Mouse (Mus musculus): ENCODE results near the gene Vps37c. TPM values are rescaled to one million over a fixed set of nuclear protein-coding genes. Genes with fewer than 3 reads are reported as not detected.

Vps37c gene
- polyA plus RNA-seq, 1 experiment from 2014 or later: 23.1 TPM

- no peak overlapping the region for H3K4me3 ChIP-seq (ENCODE audit: low read depth, low read length)
- no peak overlapping the region for H3K27ac ChIP-seq (ENCODE audit: low read depth, low read length)
- H3K4me1 ChIP-seq (ENCODE audit: control insufficient read depth, insufficient read depth, low read length): peaks cover 13% of the 10 kb centered on the region
- peaks cover 27% of the 10 kb centered on the region for H3K36me3 ChIP-seq (ENCODE audit: control insufficient read depth, insufficient read depth, low read length)
- WGBS: 97% methylated on average over 1 of the region's 1 CpGs
- ATAC-seq (ENCODE audit: low read depth): no peak
- no peak overlapping the region for H3K9ac ChIP-seq (replicated peaks; ENCODE audit: low read depth, low read length)
- no peaks in the 10 kb centered on the region for H3K27me3 ChIP-seq (ENCODE audit: control insufficient read depth, insufficient read depth, low read length)
- no peak overlapping the region for H3K4me2 ChIP-seq (ENCODE audit: low read depth, low read length)
- H3K9me3 ChIP-seq (ENCODE audit: control insufficient read depth, low read length): no peaks in the 10 kb centered on the region
These were observed 19.3 kb downstream of the Vps37c start for GRCm38 (mm10) chr19:10707881-10708280.

GRCm38 (mm10) chr19:10708900-10709299 is 20.4 kb downstream of the Vps37c start:
- H3K9ac ChIP-seq (replicated peaks; ENCODE audit: low read depth, low read length): no peak overlapping the region
- peaks cover 13% of the 10 kb centered on the region for H3K4me1 ChIP-seq (ENCODE audit: control insufficient read depth, insufficient read depth, low read length)
- H3K27me3 ChIP-seq (ENCODE audit: control insufficient read depth, insufficient read depth, low read length): no peaks in the 10 kb centered on the region
- H3K4me3 ChIP-seq (ENCODE audit: low read depth, low read length): no peak overlapping the region
- peaks cover 34% of the 10 kb centered on the region for H3K36me3 ChIP-seq (ENCODE audit: control insufficient read depth, insufficient read depth, low read length)
- ATAC-seq (ENCODE audit: low read depth): no peak
- H3K4me2 ChIP-seq (ENCODE audit: low read depth, low read length): no peak overlapping the region
- 0 out of 2 replicates have a peak overlapping the region, but pooled peaks have one; percentile 23 for H3K27ac ChIP-seq (ENCODE audit: low read depth, low read length)
- H3K9me3 ChIP-seq (ENCODE audit: control insufficient read depth, low read length): no peaks in the 10 kb centered on the region
- whole genome bisulfite sequencing: 52% methylated on average over 6 of the region's 6 CpGs

- no peak overlapping the region for H3K4me2 ChIP-seq (ENCODE audit: low read depth, low read length)
- 18% methylated on average over 8 of the region's 8 CpGs for WGBS
- H3K27me3 ChIP-seq (ENCODE audit: control insufficient read depth, insufficient read depth, low read length): no peaks in the 10 kb centered on the region
- H3K9ac ChIP-seq (replicated peaks; ENCODE audit: low read depth, low read length): no peak overlapping the region
- peaks cover 13% of the 10 kb centered on the region for H3K4me1 ChIP-seq (ENCODE audit: control insufficient read depth, insufficient read depth, low read length)
- H3K36me3 ChIP-seq (ENCODE audit: control insufficient read depth, insufficient read depth, low read length): peaks cover 34% of the 10 kb centered on the region
- H3K27ac ChIP-seq (ENCODE audit: low read depth, low read length): peak overlapping the region; percentile 85
- H3K4me3 ChIP-seq (ENCODE audit: low read depth, low read length): no peak overlapping the region
- no peaks in the 10 kb centered on the region for H3K9me3 ChIP-seq (ENCODE audit: control insufficient read depth, low read length)
- peak; percentile 83 for ATAC-seq (ENCODE audit: low read depth)
These were observed 21.0 kb downstream of the Vps37c start for GRCm38 (mm10) chr19:10709360-10710087.

- no peak overlapping the region for H3K9ac ChIP-seq (replicated peaks; ENCODE audit: low read depth, low read length)
- peaks cover 13% of the 10 kb centered on the region for H3K4me1 ChIP-seq (ENCODE audit: control insufficient read depth, insufficient read depth, low read length)
- no peaks in the 10 kb centered on the region for H3K27me3 ChIP-seq (ENCODE audit: control insufficient read depth, insufficient read depth, low read length)
- H3K4me3 ChIP-seq (ENCODE audit: low read depth, low read length): no peak overlapping the region
- peaks cover 34% of the 10 kb centered on the region for H3K36me3 ChIP-seq (ENCODE audit: control insufficient read depth, insufficient read depth, low read length)
- H3K9me3 ChIP-seq (ENCODE audit: control insufficient read depth, low read length): no peaks in the 10 kb centered on the region
- WGBS: 58% methylated on average over 9 of the region's 9 CpGs
- no peak overlapping the region for H3K4me2 ChIP-seq (ENCODE audit: low read depth, low read length)
- ATAC-seq (ENCODE audit: low read depth): peak; percentile 42; the same call in 1 of the 2 replicates
- H3K27ac ChIP-seq (ENCODE audit: low read depth, low read length): peak overlapping the region; percentile 85
These were observed 21.6 kb downstream of the Vps37c start for GRCm38 (mm10) chr19:10710088-10710511.

- Histone ChIP-seq H3K4me3 (ENCODE audit: low read depth, low read length) (no peak overlapping the region), H3K4me1 (ENCODE audit: control insufficient read depth, insufficient read depth, low read length) (peaks cover 13% of the 10 kb centered on the region), H3K9me3 (ENCODE audit: control insufficient read depth, low read length) (no peaks in the 10 kb centered on the region), H3K36me3 (ENCODE audit: control insufficient read depth, insufficient read depth, low read length) (peaks cover 34% of the 10 kb centered on the region), H3K9ac (replicated peaks; ENCODE audit: low read depth, low read length) (no peak overlapping the region), H3K4me2 (ENCODE audit: low read depth, low read length) (no peak overlapping the region), H3K27me3 (ENCODE audit: control insufficient read depth, insufficient read depth, low read length) (no peaks in the 10 kb centered on the region), H3K27ac (ENCODE audit: low read depth, low read length) (peak overlapping the region; percentile 39; the same call in 1 of the 2 replicates)
- WGBS: 92% methylated on average over 4 of the region's 4 CpGs
- no peak for ATAC-seq (ENCODE audit: low read depth)
These were observed 22.2 kb downstream of the Vps37c start for GRCm38 (mm10) chr19:10710751-10711150.

GRCm38 (mm10) chr19:10712194-10712593 is 23.7 kb downstream of the Vps37c start:
- no peaks in the 10 kb centered on the region for H3K27me3 ChIP-seq (ENCODE audit: control insufficient read depth, insufficient read depth, low read length)
- H3K4me2 ChIP-seq (ENCODE audit: low read depth, low read length): no peak overlapping the region
- peaks cover 13% of the 10 kb centered on the region for H3K4me1 ChIP-seq (ENCODE audit: control insufficient read depth, insufficient read depth, low read length)
- H3K4me3 ChIP-seq (ENCODE audit: low read depth, low read length): no peak overlapping the region
- H3K36me3 ChIP-seq (ENCODE audit: control insufficient read depth, insufficient read depth, low read length): peaks cover 29% of the 10 kb centered on the region
- no peak overlapping the region for H3K27ac ChIP-seq (ENCODE audit: low read depth, low read length)
- no peaks in the 10 kb centered on the region for H3K9me3 ChIP-seq (ENCODE audit: control insufficient read depth, low read length)
- ATAC-seq (ENCODE audit: low read depth): no peak
- no peak overlapping the region for H3K9ac ChIP-seq (replicated peaks; ENCODE audit: low read depth, low read length)
- 94% methylated on average over 7 of the region's 7 CpGs for WGBS

GRCm38 (mm10) chr19:10712646-10713045 is 24.1 kb downstream of the Vps37c start:
- no peaks in the 10 kb centered on the region for H3K9me3 ChIP-seq (ENCODE audit: control insufficient read depth, low read length)
- H3K4me2 ChIP-seq (ENCODE audit: low read depth, low read length): no peak overlapping the region
- peaks cover 13% of the 10 kb centered on the region for H3K4me1 ChIP-seq (ENCODE audit: control insufficient read depth, insufficient read depth, low read length)
- ATAC-seq (ENCODE audit: low read depth): no peak
- WGBS: 91% methylated on average over 12 of the region's 12 CpGs
- no peak overlapping the region for H3K27ac ChIP-seq (ENCODE audit: low read depth, low read length)
- no peaks in the 10 kb centered on the region for H3K27me3 ChIP-seq (ENCODE audit: control insufficient read depth, insufficient read depth, low read length)
- peaks cover 29% of the 10 kb centered on the region for H3K36me3 ChIP-seq (ENCODE audit: control insufficient read depth, insufficient read depth, low read length)
- H3K4me3 ChIP-seq (ENCODE audit: low read depth, low read length): no peak overlapping the region
- H3K9ac ChIP-seq (replicated peaks; ENCODE audit: low read depth, low read length): no peak overlapping the region

- ATAC-seq (ENCODE audit: low read depth): no peak
- Histone ChIP-seq H3K27me3 (ENCODE audit: control insufficient read depth, insufficient read depth, low read length) (no peaks in the 10 kb centered on the region), H3K4me2 (ENCODE audit: low read depth, low read length) (no peak overlapping the region), H3K9me3 (ENCODE audit: control insufficient read depth, low read length) (no peaks in the 10 kb centered on the region), H3K9ac (replicated peaks; ENCODE audit: low read depth, low read length) (no peak overlapping the region), H3K27ac (ENCODE audit: low read depth, low read length) (no peak overlapping the region), H3K4me3 (ENCODE audit: low read depth, low read length) (no peak overlapping the region), H3K4me1 (ENCODE audit: control insufficient read depth, insufficient read depth, low read length) (peaks cover 13% of the 10 kb centered on the region), H3K36me3 (ENCODE audit: control insufficient read depth, insufficient read depth, low read length) (peaks cover 29% of the 10 kb centered on the region)
- WGBS: 93% methylated on average over 10 of the region's 10 CpGs
These were observed 25.0 kb downstream of the Vps37c start for GRCm38 (mm10) chr19:10713551-10713950.

- Histone ChIP-seq H3K4me1 (ENCODE audit: control insufficient read depth, insufficient read depth, low read length) (peaks cover 13% of the 10 kb centered on the region), H3K9me3 (ENCODE audit: control insufficient read depth, low read length) (no peaks in the 10 kb centered on the region), H3K36me3 (ENCODE audit: control insufficient read depth, insufficient read depth, low read length) (peaks cover 29% of the 10 kb centered on the region), H3K4me3 (ENCODE audit: low read depth, low read length) (no peak overlapping the region), H3K4me2 (ENCODE audit: low read depth, low read length) (no peak overlapping the region), H3K27me3 (ENCODE audit: control insufficient read depth, insufficient read depth, low read length) (no peaks in the 10 kb centered on the region), H3K9ac (replicated peaks; ENCODE audit: low read depth, low read length) (no peak overlapping the region), H3K27ac (ENCODE audit: low read depth, low read length) (peak overlapping the region; percentile 40)
- ATAC-seq (ENCODE audit: low read depth): 0 out of 2 replicates have a peak, but pooled peaks have one; percentile 0
- WGBS: 73% methylated on average over 6 of the region's 6 CpGs
These were observed 25.6 kb downstream of the Vps37c start for GRCm38 (mm10) chr19:10714168-10714567.

Measured in neural tube, embryonic 14.5 days (tissue).